Mouse (Mus musculus) heart, postnatal 0 days (tissue): ENCODE measurements at regions not wholly inside any gene's neighbourhood (a gene's known extent, or its start where the extent isn't known, plus 50 kb on each side); places are given as distances from the start of the nearest gene placed in this dataset.

ENCODE experiments used
- CTCF ChIP-seq: IDR thresholded peaks from 2 replicates; pipeline ENCODE4 v1.5.1; 2016; ENCODE audit warnings: antibody characterized with exemption, control low read depth, low read depth
- EP300 ChIP-seq: IDR thresholded peaks from 2 replicates; pipeline ENCODE4 v1.6.1; 2016; ENCODE audit warnings: antibody characterized with exemption, low read depth

DNA sequence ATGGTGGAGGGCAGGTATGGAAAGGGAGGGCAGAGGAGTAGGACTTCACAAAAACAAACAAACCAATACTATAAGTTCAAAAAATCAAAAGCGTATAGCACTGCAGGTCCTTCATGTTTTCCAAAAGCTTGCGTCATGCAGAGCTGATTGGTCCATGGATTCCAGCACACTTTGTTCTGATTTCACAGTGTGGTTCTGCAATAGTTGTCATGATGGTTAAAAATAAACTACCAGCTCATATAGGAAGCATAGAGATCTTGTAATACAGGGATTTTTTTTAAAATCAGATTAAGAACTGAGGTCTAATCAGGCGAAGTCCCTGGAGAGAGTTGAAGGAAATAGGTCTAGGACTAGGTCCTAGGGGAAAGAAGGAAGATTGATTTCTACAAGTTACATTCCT, 86.0 kb downstream of the Sucnr1 start:
- TF ChIP-seq EP300 (no peak), CTCF (no peak)
